In genomic region chr9:61898401-61898800, GRCm38 (mm10) we compare ENCODE assay signal across 8 mouse cellular contexts. TPM values are rescaled to one million over a fixed set of nuclear protein-coding genes. Genes with fewer than 3 reads are reported as not detected.
A peak's percentile ranks its signal among the peaks of the same experiment; 100 is the strongest.
DNase-seq lines count a peak whose midpoint lies in the region; ATAC-seq lines count a peak whose summit lies in the region.

No protein-coding gene starts in this region.

- peak; percentile 86 for DNase-seq in CD4-positive, CD25-positive, alpha-beta regulatory T cell, adult 2 months (ENCODE audit: low read depth, low spot score)
- peak; percentile 49 for DNase-seq in adrenal gland, adult 8-10 months
- DNase-seq in embryonic facial prominence, embryonic 14.5 days (ENCODE audit: low spot score): peak; percentile 87
- peak; percentile 54 to 82 for DNase-seq in layer of hippocampus, adult 8-10 months (ENCODE audit: low spot score in 2 of 2)
- DNase-seq in lung, postnatal 25 days (ENCODE audit: low spot score): peak; percentile 77
- DNase-seq in right cerebral cortex, postnatal 14 days: peak; percentile 92
- DNase-seq in urinary bladder, postnatal 25 days (ENCODE audit: low spot score): peak; percentile 86

- H3K36me3 ChIP-seq in embryonic facial prominence, embryonic 14.5 days (ENCODE audit: control insufficient read depth, insufficient read depth, low read length): no peaks in the 10 kb centered on the region
- no peaks in the 10 kb centered on the region for H3K36me3 ChIP-seq in heart, embryonic 16.5 days (ENCODE audit: control insufficient read depth, insufficient read depth)

- H3K4me2 ChIP-seq in embryonic facial prominence, embryonic 14.5 days (ENCODE audit: low read depth, low read length): no peak overlapping the region
- no peak overlapping the region for H3K4me2 ChIP-seq in heart, embryonic 16.5 days (ENCODE audit: low read depth, low read length)

- no peak overlapping the region for H3K9ac ChIP-seq in embryonic facial prominence, embryonic 14.5 days (ENCODE audit: low read depth, low read length)
- no peak overlapping the region for H3K9ac ChIP-seq in heart, embryonic 16.5 days (ENCODE audit: low read length)

- H3K9me3 ChIP-seq in embryonic facial prominence, embryonic 14.5 days (ENCODE audit: control insufficient read depth, low read length): no peaks in the 10 kb centered on the region
- no peaks in the 10 kb centered on the region for H3K9me3 ChIP-seq in heart, embryonic 16.5 days (replicated peaks; ENCODE audit: control insufficient read depth, low read length)

- H3K27ac ChIP-seq in embryonic facial prominence, embryonic 14.5 days (replicated peaks; ENCODE audit: low read depth, low read length): no peak overlapping the region
- no peak overlapping the region for H3K27ac ChIP-seq in heart, embryonic 16.5 days (ENCODE audit: low read length)

- peak; percentile 62 for ATAC-seq in embryonic facial prominence, embryonic 14.5 days (ENCODE audit: low read depth)
- 0 out of 2 replicates have a peak, but pooled peaks have one; percentile 33 for ATAC-seq in heart, embryonic 16.5 days (replicated peaks; ENCODE audit: extremely low read depth, insufficient read depth, low FRiP score)

- WGBS in embryonic facial prominence, embryonic 14.5 days: 0% methylated on average over 6 of the region's 8 CpGs
- 5% methylated on average over 8 of the region's 8 CpGs for WGBS in heart, embryonic 16.5 days

- peaks cover 17% of the 10 kb centered on the region for H3K4me1 ChIP-seq in embryonic facial prominence, embryonic 14.5 days (ENCODE audit: control insufficient read depth, insufficient read depth, low read length)
- no peaks in the 10 kb centered on the region for H3K4me1 ChIP-seq in heart, embryonic 16.5 days (ENCODE audit: control insufficient read depth, insufficient read depth, low read length)

- no peak overlapping the region for H3K4me3 ChIP-seq in embryonic facial prominence, embryonic 14.5 days (ENCODE audit: low read depth, low read length)
- no peak overlapping the region for H3K4me3 ChIP-seq in heart, embryonic 16.5 days (ENCODE audit: low read length)

- peaks cover 4% of the 10 kb centered on the region; the same call in 1 of the 2 replicates for H3K27me3 ChIP-seq in embryonic facial prominence, embryonic 14.5 days (replicated peaks; ENCODE audit: control insufficient read depth, insufficient read depth, low read length)
- peaks cover 44% of the 10 kb centered on the region for H3K27me3 ChIP-seq in heart, embryonic 16.5 days (ENCODE audit: control insufficient read depth, insufficient read depth, low read length)

RNA-seq across cellular contexts. Expression of gene Rplp1, which starts 15.9 kb away (rescaled TPM):
- 1,000 to 10,000 TPM; 2,047 to 2,140 (median 2,121) TPM for total RNA-seq in adrenal gland, adult 8-10 months (2022)
- 1,887 and 1,994 TPM in 2 replicates for polyA plus RNA-seq in embryonic facial prominence, embryonic 14.5 days (2014; fragmentation: Nextera tagmentation; extraction: Ambion mirVana)
- 895 and 907 TPM in 2 replicates for polyA plus RNA-seq in heart, embryonic 16.5 days (2015; fragmentation: Nextera tagmentation; extraction: Ambion mirVana)
- total RNA-seq in layer of hippocampus, adult 8-10 months (2022): 1,000 to 10,000 TPM; 1,353 to 1,799 (median 1,659) TPM

RNA-seq across cellular contexts. Expression of gene Kif23, which starts 48.2 kb away (rescaled TPM):
- 1 to 10 TPM; 2.3 to 3.8 (median 3.7) TPM for total RNA-seq in adrenal gland, adult 8-10 months (2022)
- 93.0 and 98.3 TPM in 2 replicates for polyA plus RNA-seq in embryonic facial prominence, embryonic 14.5 days (2014; fragmentation: Nextera tagmentation; extraction: Ambion mirVana)
- 77.8 and 84.0 TPM in 2 replicates for polyA plus RNA-seq in heart, embryonic 16.5 days (2015; fragmentation: Nextera tagmentation; extraction: Ambion mirVana)
- 1 to 10 TPM in 3 of 4 experiments, under 1 TPM in 1; 0.91 to 2.7 (median 1.9) TPM for total RNA-seq in layer of hippocampus, adult 8-10 months (2022)
